Mouse (Mus musculus) urinary bladder, postnatal 4 days (tissue): Measurements from ENCODE around the gene Gm45233.

Experiments used
- DNase-seq, 2 experiments: peaks; one replicate each; pipeline ENCODE4 v3.0.0; 2021 to 2022; ENCODE audit warnings: low spot score in 2 of 2

The Gm45233 gene

DNA sequence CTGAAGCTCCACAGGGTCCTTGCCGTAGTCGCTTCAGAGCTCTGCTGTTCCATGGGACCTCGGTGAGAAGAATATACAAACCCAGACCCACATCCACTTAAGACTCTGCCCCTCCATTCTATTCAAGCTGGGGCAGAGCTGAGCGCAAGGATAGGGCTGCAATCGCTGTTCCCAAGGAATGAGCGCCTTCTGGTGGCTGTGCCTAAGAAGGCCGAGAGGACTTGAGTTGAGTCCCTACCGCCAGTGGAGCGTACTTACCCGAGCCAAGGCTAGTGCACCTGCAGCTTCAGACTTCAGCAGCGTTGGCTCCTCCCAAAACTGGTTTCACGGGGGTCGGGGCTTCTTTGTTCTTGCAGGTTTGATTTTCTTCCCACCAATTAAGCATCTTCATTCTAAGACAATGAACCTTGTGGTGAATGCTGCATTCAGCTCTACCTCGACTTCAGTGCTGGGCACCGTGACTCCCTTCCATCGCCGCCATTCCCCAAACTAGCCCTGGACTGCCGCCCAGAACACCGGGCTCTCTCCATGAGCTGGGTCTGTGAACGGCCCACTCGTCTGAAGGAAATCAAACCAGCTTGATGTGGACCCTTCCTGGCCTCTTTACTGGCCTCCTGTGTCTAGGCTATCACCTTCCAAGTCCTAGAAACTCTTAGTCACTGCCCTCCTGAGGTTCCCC, 51.6 kb downstream of the Gm45233 start:
- no peak for DNase-seq

DNA sequence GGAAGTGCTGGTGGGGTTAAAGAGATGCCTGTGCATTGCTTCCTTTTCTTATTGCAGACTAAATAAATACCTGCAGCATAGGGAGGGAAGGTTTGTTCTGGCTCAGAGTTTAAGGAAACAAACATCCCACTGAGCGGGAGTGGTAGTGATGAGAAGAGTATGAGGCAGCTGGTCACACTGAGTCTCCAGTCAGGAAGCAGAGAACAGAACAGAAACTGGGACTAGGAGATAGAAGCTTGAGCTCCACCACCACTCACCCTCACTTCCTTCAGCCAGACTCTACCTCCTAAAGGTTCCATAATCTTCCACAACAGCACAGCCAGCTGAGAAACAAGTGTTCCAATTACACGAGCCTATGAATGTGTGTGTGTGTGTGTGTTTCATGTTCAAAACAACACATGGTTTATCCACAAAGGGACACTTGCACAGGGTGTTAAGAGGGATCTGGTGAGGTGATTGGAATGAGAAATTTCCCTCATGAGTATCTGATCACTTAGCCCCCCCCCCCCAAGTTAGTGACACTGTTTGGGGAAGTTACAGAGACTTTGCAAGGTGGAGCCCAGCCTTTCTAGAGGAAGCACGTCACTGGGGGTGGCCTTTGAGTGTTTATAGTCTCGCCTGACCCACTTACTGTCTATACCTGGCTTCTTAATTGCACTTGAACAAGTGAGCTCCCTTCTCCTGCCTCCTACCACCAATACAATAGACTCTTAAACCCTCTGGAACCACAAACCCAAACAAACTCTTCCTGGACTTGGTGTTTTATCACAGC, 68.0 kb downstream of the Gm45233 start:
- DNase-seq = no peak

DNA sequence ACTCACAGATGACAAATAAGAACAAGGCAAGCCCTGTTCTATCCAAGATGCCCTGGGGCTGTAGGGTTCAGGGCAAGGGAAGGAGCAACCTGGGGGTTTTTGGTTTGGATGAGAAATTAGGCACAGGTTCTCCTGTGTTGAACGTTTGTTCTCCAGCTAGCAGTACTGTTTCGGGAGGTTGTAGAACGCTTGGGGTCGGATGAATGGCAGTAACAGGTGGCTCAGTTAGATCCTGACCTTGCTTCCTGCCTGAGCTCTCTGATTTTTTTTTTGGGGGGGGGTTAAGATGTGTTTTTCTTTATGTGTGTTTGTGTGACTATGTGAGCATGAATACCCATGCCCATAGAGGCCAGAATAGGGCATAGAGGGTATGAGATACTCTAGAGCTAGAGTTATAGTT, 68.6 kb downstream of the Gm45233 start:
- no peak for DNase-seq
